Mouse (Mus musculus): ENCODE data around the gene Kirrel. TPM values are rescaled to one million over a fixed set of nuclear protein-coding genes. Genes with fewer than 3 reads are reported as not detected.

Kirrel gene
- total and polyA plus RNA-seq, 2 experiments from 2014 or later, result 2.9 to 11.3 TPM

GRCm38 (mm10) chr3:87089694-87090565 lies 84.6 kb downstream of the Kirrel start:
- ATAC-seq (peak; percentile 86), DNase-seq (ENCODE audit: low spot score) (peak; percentile 88)
- peak; percentile 100 for TF ChIP-seq CTCF (IDR thresholded peaks at IDR 0.05; ENCODE audit: low read depth)
- Histone ChIP-seq H3K4me2 (ENCODE audit: low read depth, low read length) (no peak overlapping the region), H3K36me3 (ENCODE audit: insufficient read depth, low read length) (peaks cover 3% of the 10 kb centered on the region; the same call in 1 of the 2 replicates), H3K9ac (replicated peaks; ENCODE audit: low read length) (no peak overlapping the region), H3K27ac (no peak overlapping the region), H3K4me3 (ENCODE audit: low read length) (no peak overlapping the region), H3K9me3 (ENCODE audit: low read length) (no peaks in the 10 kb centered on the region), H3K4me1 (ENCODE audit: insufficient read depth, low read length) (no peaks in the 10 kb centered on the region), H3K27me3 (ENCODE audit: insufficient read depth, low read length) (no peaks in the 10 kb centered on the region)
- WGBS, result 77% methylated on average over 13 of the region's 13 CpGs

- Histone ChIP-seq H3K4me1 (ENCODE audit: insufficient read depth, low read length) (no peaks in the 10 kb centered on the region), H3K36me3 (ENCODE audit: insufficient read depth, low read length) (peaks cover 21% of the 10 kb centered on the region), H3K4me3 (ENCODE audit: low read length) (no peak overlapping the region), H3K9me3 (ENCODE audit: low read length) (no peaks in the 10 kb centered on the region), H3K4me2 (ENCODE audit: low read depth, low read length) (no peak overlapping the region), H3K27me3 (ENCODE audit: insufficient read depth, low read length) (no peaks in the 10 kb centered on the region), H3K9ac (replicated peaks; ENCODE audit: low read length) (no peak overlapping the region), H3K27ac (no peak overlapping the region)
- WGBS, result 37% methylated on average over 7 of the region's 7 CpGs
- no peak for TF ChIP-seq CTCF (IDR thresholded peaks at IDR 0.05; ENCODE audit: low read depth)
- no peak for ATAC-seq
- peak; percentile 42 for DNase-seq (ENCODE audit: low spot score)
Observed at GRCm38 (mm10) chr3:87087146-87087545, 87.4 kb downstream of the Kirrel start.

DNA sequence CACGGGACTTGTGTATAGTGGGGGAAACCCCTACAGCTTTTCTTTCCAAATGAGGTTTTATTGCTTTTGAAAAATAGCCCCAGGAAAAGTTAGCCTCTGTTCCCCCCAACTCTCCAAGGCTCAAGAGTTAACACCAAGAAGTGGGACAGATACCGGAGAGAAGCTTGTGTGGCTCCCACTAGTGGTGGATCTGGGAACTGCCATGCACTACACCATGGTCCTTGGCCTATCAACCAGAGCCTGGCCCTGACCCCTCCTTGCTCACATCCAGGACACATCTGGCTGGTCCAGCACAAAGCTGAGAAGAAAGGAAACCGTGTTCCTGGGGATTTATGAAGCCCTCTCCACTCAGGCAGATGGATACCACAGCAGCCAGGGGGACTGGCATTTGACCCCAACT lies 92.3 kb downstream of the Kirrel start:
- H3K36me3 ChIP-seq (ENCODE audit: insufficient read depth, low read length), result peaks cover 21% of the 10 kb centered on the region
- no peaks in the 10 kb centered on the region for H3K4me1 ChIP-seq (ENCODE audit: insufficient read depth, low read length)
- no peaks in the 10 kb centered on the region for H3K27me3 ChIP-seq (ENCODE audit: insufficient read depth, low read length)
- ATAC-seq, result no peak
- no peaks in the 10 kb centered on the region for H3K9me3 ChIP-seq (ENCODE audit: low read length)
- H3K4me2 ChIP-seq (ENCODE audit: low read depth, low read length), result no peak overlapping the region
- H3K9ac ChIP-seq (replicated peaks; ENCODE audit: low read length), result no peak overlapping the region
- no peak overlapping the region for H3K4me3 ChIP-seq (ENCODE audit: low read length)
- 67% methylated on average over 3 of the region's 3 CpGs for WGBS
- peak; percentile 83 for TF ChIP-seq CTCF (IDR thresholded peaks at IDR 0.05; ENCODE audit: low read depth)
- peak; percentile 38 for DNase-seq (ENCODE audit: low spot score)
- H3K27ac ChIP-seq, result no peak overlapping the region

GRCm38 (mm10) chr3:87079751-87080150 lies 94.8 kb downstream of the Kirrel start:
- no peak for DNase-seq (ENCODE audit: low spot score)
- no peak overlapping the region for H3K27ac ChIP-seq
- no peak overlapping the region for H3K4me3 ChIP-seq (ENCODE audit: low read length)
- WGBS, result 93% methylated on average over 4 of the region's 4 CpGs
- H3K4me2 ChIP-seq (ENCODE audit: low read depth, low read length), result no peak overlapping the region
- no peaks in the 10 kb centered on the region for H3K9me3 ChIP-seq (ENCODE audit: low read length)
- H3K27me3 ChIP-seq (ENCODE audit: insufficient read depth, low read length), result no peaks in the 10 kb centered on the region
- no peak for ATAC-seq
- TF ChIP-seq CTCF (IDR thresholded peaks at IDR 0.05; ENCODE audit: low read depth), result no peak
- H3K9ac ChIP-seq (replicated peaks; ENCODE audit: low read length), result no peak overlapping the region
- no peaks in the 10 kb centered on the region for H3K4me1 ChIP-seq (ENCODE audit: insufficient read depth, low read length)
- peaks cover 18% of the 10 kb centered on the region for H3K36me3 ChIP-seq (ENCODE audit: insufficient read depth, low read length)

- DNase-seq (ENCODE audit: low spot score) (no peak), ATAC-seq (no peak)
- H3K4me3 ChIP-seq (ENCODE audit: low read length), result no peak overlapping the region
- H3K27me3 ChIP-seq (ENCODE audit: insufficient read depth, low read length), result no peaks in the 10 kb centered on the region
- no peak overlapping the region for H3K27ac ChIP-seq
- no peak overlapping the region for H3K9ac ChIP-seq (replicated peaks; ENCODE audit: low read length)
- H3K4me1 ChIP-seq (ENCODE audit: insufficient read depth, low read length), result no peaks in the 10 kb centered on the region
- 90% methylated on average over 7 of the region's 7 CpGs for WGBS
- peaks cover 13% of the 10 kb centered on the region for H3K36me3 ChIP-seq (ENCODE audit: insufficient read depth, low read length)
- H3K9me3 ChIP-seq (ENCODE audit: low read length), result no peaks in the 10 kb centered on the region
- no peak for TF ChIP-seq CTCF (IDR thresholded peaks at IDR 0.05; ENCODE audit: low read depth)
- no peak overlapping the region for H3K4me2 ChIP-seq (ENCODE audit: low read depth, low read length)
Observed at GRCm38 (mm10) chr3:87079301-87079700, 95.2 kb downstream of the Kirrel start.

- DNase-seq (ENCODE audit: low spot score), result no peak
- Histone ChIP-seq H3K36me3 (ENCODE audit: insufficient read depth, low read length) (no peaks in the 10 kb centered on the region), H3K4me3 (ENCODE audit: low read length) (no peak overlapping the region), H3K4me1 (ENCODE audit: insufficient read depth, low read length) (no peaks in the 10 kb centered on the region), H3K9ac (replicated peaks; ENCODE audit: low read length) (no peak overlapping the region), H3K9me3 (ENCODE audit: low read length) (no peaks in the 10 kb centered on the region), H3K27ac (no peak overlapping the region), H3K4me2 (ENCODE audit: low read depth, low read length) (no peak overlapping the region), H3K27me3 (ENCODE audit: insufficient read depth, low read length) (no peaks in the 10 kb centered on the region)
- 82% methylated on average over 9 of the region's 9 CpGs for WGBS
- no peak for ATAC-seq
- no peak for TF ChIP-seq CTCF (IDR thresholded peaks at IDR 0.05; ENCODE audit: low read depth)
Observed at GRCm38 (mm10) chr3:87077681-87078080, 96.9 kb downstream of the Kirrel start.

DNA sequence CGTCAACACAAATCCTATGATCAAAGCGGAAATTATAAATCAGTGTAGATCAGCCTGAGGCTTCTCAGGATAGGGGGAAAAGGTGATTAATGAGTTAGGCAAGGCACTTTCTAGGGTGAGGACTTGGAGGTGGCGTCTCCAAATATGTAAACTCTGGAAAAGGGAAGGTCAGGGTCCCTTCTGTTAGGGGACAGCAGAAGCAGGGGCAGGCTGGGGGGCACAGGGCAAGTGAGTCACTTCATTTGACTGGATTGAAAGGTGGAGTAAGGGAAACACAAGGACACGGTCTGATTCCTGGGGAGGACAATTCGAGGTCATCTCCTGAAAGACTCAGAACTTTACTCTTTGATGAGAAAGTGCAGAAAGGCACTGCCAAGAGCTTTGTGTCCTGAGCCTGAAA lies 97.6 kb downstream of the Kirrel start:
- no peak for DNase-seq (ENCODE audit: low spot score)

More for the DNA sequence above, 97.6 kb downstream of the Kirrel start:
- no peak for TF ChIP-seq CTCF (IDR thresholded peaks at IDR 0.05; ENCODE audit: low read depth)
- no peak overlapping the region for H3K9ac ChIP-seq (replicated peaks; ENCODE audit: low read length)
- 71% methylated on average over 5 of the region's 5 CpGs for WGBS
- ATAC-seq, result no peak
- H3K4me1 ChIP-seq (ENCODE audit: insufficient read depth, low read length), result no peaks in the 10 kb centered on the region
- H3K27ac ChIP-seq, result no peak overlapping the region
- no peaks in the 10 kb centered on the region for H3K9me3 ChIP-seq (ENCODE audit: low read length)
- no peaks in the 10 kb centered on the region for H3K36me3 ChIP-seq (ENCODE audit: insufficient read depth, low read length)
- no peak overlapping the region for H3K4me2 ChIP-seq (ENCODE audit: low read depth, low read length)
- no peaks in the 10 kb centered on the region for H3K27me3 ChIP-seq (ENCODE audit: insufficient read depth, low read length)
- no peak overlapping the region for H3K4me3 ChIP-seq (ENCODE audit: low read length)
